Mouse (Mus musculus) liver, adult 2 months (tissue): ENCODE results near the gene Tmem131. TPM values are rescaled to one million over a fixed set of nuclear protein-coding genes. Genes with fewer than 3 reads are reported as not detected.
"Not testable (repeated sequence)": the region's sequence is repeated elsewhere in the genome, so short reads cannot be mapped to it uniquely, and the experiment has no call there.

Source experiments
- DNase-seq: peaks from one replicate; pipeline ENCODE4 v3.0.0-alpha.2; 2011; ENCODE audit warnings: low read depth, low spot score; ENCODE audit errors: extremely low read depth
- H3K27ac ChIP-seq: fragments of 200-500 bp; replicated peaks from 2 replicates; pipeline ENCODE4 v1.5.1; 2012; ENCODE audit warnings: low read depth, mild to moderate bottlenecking, control low read depth, inconsistent platforms, low read length; ENCODE audit not compliant: insufficient read depth
- H3K27me3 ChIP-seq: fragments of 200-500 bp; 2 replicates; pipeline ENCODE4 v1.6.1; 2012; ENCODE audit warnings: mild to moderate bottlenecking, moderate library complexity, low read length, inconsistent platforms; ENCODE audit not compliant: control insufficient read depth, insufficient read depth
- H3K36me3 ChIP-seq: fragments of 200-500 bp; 2 replicates; pipeline ENCODE4 v1.6.1; 2012; ENCODE audit warnings: low read length, inconsistent platforms; ENCODE audit not compliant: control insufficient read depth, insufficient read depth
- H3K4me1 ChIP-seq: fragments of 200-500 bp; 2 replicates; pipeline ENCODE4 v1.6.1; 2011; ENCODE audit warnings: low read length; ENCODE audit not compliant: control insufficient read depth, insufficient read depth
- H3K4me3 ChIP-seq: fragments of 200-500 bp; 2 replicates; pipeline ENCODE4 v1.5.1; 2011; ENCODE audit warnings: low read depth, mild to moderate bottlenecking, control low read depth, low read length, moderate library complexity; ENCODE audit not compliant: insufficient read depth
- H3K79me2 ChIP-seq: fragments of 200-500 bp; 2 replicates; pipeline ENCODE4 v1.6.1; 2012; ENCODE audit warnings: inconsistent platforms, mild to moderate bottlenecking, low read length, moderate library complexity; ENCODE audit not compliant: control insufficient read depth, insufficient read depth
- H3K9ac ChIP-seq: fragments of 200-500 bp; 2 replicates; pipeline ENCODE4 v1.6.1; 2012; ENCODE audit warnings: low read depth, mild to moderate bottlenecking, control low read depth, inconsistent platforms, low read length
- CTCF ChIP-seq: fragments of 200-500 bp; IDR thresholded peaks from 2 replicates; pipeline ENCODE4 v1.5.1; 2011; ENCODE audit warnings: low read depth, low read length, control low read depth
- POLR2A ChIP-seq: fragments of 200-500 bp; IDR thresholded peaks from 2 replicates; pipeline ENCODE4 v1.6.1; 2011; ENCODE audit warnings: low read length, control low read depth; ENCODE audit not compliant: insufficient read depth; ENCODE audit errors: extremely low read depth
- WGBS: fragments of 180-500 bp; shearing (Covaris S2); methylation state at CpG from one replicate; pipeline ENCODE4 v1.1.7; 2018; 5-methylcytosine and 5-hydroxymethylcytosine counted together
- polyA plus RNA-seq: library from polyadenylated mRNA; depleted of rRNA; stranded (reverse); fragments of >200 nt; gene quantifications from 2 replicates; pipeline ENCODE4 v1.2.3, GENCODE M21; 2012
- total RNA-seq: library from RNA; depleted of rRNA; stranded (reverse); fragments of >200 nt; gene quantifications from 2 replicates; pipeline ENCODE4 v1.2.3, GENCODE M21; 2014

Gene Tmem131
- total and polyA plus RNA-seq, 2 experiments = 6.3 to 10.2 TPM

- Histone ChIP-seq H3K4me3 (no peak overlapping the region), H3K27ac (no peak overlapping the region), H3K79me2 (no peaks in the 10 kb centered on the region), H3K36me3 (peaks cover 41% of the 10 kb centered on the region), H3K27me3 (no peaks in the 10 kb centered on the region), H3K4me1 (no peaks in the 10 kb centered on the region), H3K9ac (no peak overlapping the region)
- no peak for TF ChIP-seq CTCF
- TF ChIP-seq POLR2A = no peak
- WGBS = 97% methylated on average over 7 of the region's 7 CpGs
- no peak for DNase-seq
Observed at GRCm38 (mm10) chr1:36834090-36834489, 109.4 kb downstream of the Tmem131 start.

GRCm38 (mm10) chr1:36830913-36831866 is 112.3 kb downstream of the Tmem131 start:
- TF ChIP-seq CTCF (no peak), POLR2A (no peak)
- no peak overlapping the region for H3K9ac ChIP-seq
- 84% methylated on average over 14 of the region's 14 CpGs for WGBS
- H3K36me3 ChIP-seq = peaks cover 40% of the 10 kb centered on the region
- no peaks in the 10 kb centered on the region for H3K79me2 ChIP-seq
- no peaks in the 10 kb centered on the region for H3K4me1 ChIP-seq
- DNase-seq = no peak
- H3K4me3 ChIP-seq = no peak overlapping the region
- H3K27me3 ChIP-seq = no peaks in the 10 kb centered on the region
- H3K27ac ChIP-seq = no peak overlapping the region

- 97% methylated on average over 5 of the region's 5 CpGs for WGBS
Observed at GRCm38 (mm10) chr1:36824356-36824755, 119.1 kb downstream of the Tmem131 start.

GRCm38 (mm10) chr1:36821918-36822317 is 121.5 kb downstream of the Tmem131 start:
- H3K79me2 ChIP-seq, H3K9ac ChIP-seq, H3K4me3 ChIP-seq, H3K27me3 ChIP-seq, H3K4me1 ChIP-seq, H3K27ac ChIP-seq, DNase-seq: not testable (repeated sequence)
- TF ChIP-seq CTCF = 0 out of 2 replicates have a peak, but pooled peaks have one; percentile 2
- WGBS = 94% methylated on average over 4 of the region's 4 CpGs
- H3K36me3 ChIP-seq = peaks cover 53% of the 10 kb centered on the region

More at GRCm38 (mm10) chr1:36824356-36824755, 119.1 kb downstream of the Tmem131 start:
- H3K9ac ChIP-seq = no peak overlapping the region
- H3K27me3 ChIP-seq = no peaks in the 10 kb centered on the region
- H3K4me1 ChIP-seq = no peaks in the 10 kb centered on the region
- H3K79me2 ChIP-seq = no peaks in the 10 kb centered on the region
- TF ChIP-seq CTCF (no peak), POLR2A (no peak)
- no peak overlapping the region for H3K27ac ChIP-seq
- no peak overlapping the region for H3K4me3 ChIP-seq
- DNase-seq = no peak
- peaks cover 40% of the 10 kb centered on the region for H3K36me3 ChIP-seq

- no peak for DNase-seq
- Histone ChIP-seq H3K27ac (no peak overlapping the region), H3K4me3 (no peak overlapping the region), H3K27me3 (no peaks in the 10 kb centered on the region), H3K9ac (no peak overlapping the region), H3K4me1 (no peaks in the 10 kb centered on the region), H3K79me2 (no peaks in the 10 kb centered on the region), H3K36me3 (peaks cover 55% of the 10 kb centered on the region)
- TF ChIP-seq POLR2A (no peak), CTCF (no peak)
- WGBS = 78% methylated on average over 6 of the region's 6 CpGs
Observed at GRCm38 (mm10) chr1:36815166-36815565, 128.3 kb downstream of the Tmem131 start.

GRCm38 (mm10) chr1:36814271-36814903 is 129.1 kb downstream of the Tmem131 start:
- H3K27ac ChIP-seq = no peak overlapping the region
- no peak for TF ChIP-seq CTCF
- TF ChIP-seq POLR2A = no peak
- no peaks in the 10 kb centered on the region for H3K79me2 ChIP-seq
- H3K36me3 ChIP-seq = peaks cover 62% of the 10 kb centered on the region
- no peak overlapping the region for H3K9ac ChIP-seq
- no peak overlapping the region for H3K4me3 ChIP-seq
- no peaks in the 10 kb centered on the region for H3K4me1 ChIP-seq
- no peak for DNase-seq
- no peaks in the 10 kb centered on the region for H3K27me3 ChIP-seq
- 81% methylated on average over 5 of the region's 5 CpGs for WGBS
